7 mouse cellular contexts compared by ENCODE assay signal in genomic region chr9:95750037-95750511, GRCm38 (mm10). TPM values are rescaled to one million over a fixed set of nuclear protein-coding genes. Genes with fewer than 3 reads are reported as not detected.
A peak's percentile ranks its signal among the peaks of the same experiment; 100 is the strongest.
DNase-seq lines count a peak whose midpoint lies in the region; ATAC-seq and TF ChIP-seq lines count a peak whose summit lies in the region.

TSS of gene Trpc1 (minus strand) at chr9:95750375.

- H3K79me2 ChIP-seq in heart, adult 2 months (replicated peaks; ENCODE audit: control insufficient read depth, insufficient read depth, low read length), result peaks cover 4% of the 10 kb centered on the region; the same call in 1 of the 2 replicates

- intact Hi-C loops in heart, adult 2 months (cut with DNase I), result loop anchor here (5.0 kb wide), 2 partner anchors 107 to 202 kb away; partner anchors contain the start of genes Atr and Xrn1

- TF ChIP-seq CTCF in bone marrow, adult 2 months (IDR thresholded peaks at IDR 0.05; ENCODE audit: control insufficient read depth, insufficient read depth, low read length), result no peak
- TF ChIP-seq CTCF in heart, adult 2 months (IDR thresholded peaks at IDR 0.05), result peak; percentile 14; the same call in 1 of the 2 replicates
- TF ChIP-seq CTCF in midbrain, postnatal 0 days (IDR thresholded peaks at IDR 0.05), result 0 out of 2 replicates have a peak, but pooled peaks have one; percentile 5

- peak; percentile 96 for ATAC-seq in embryonic facial prominence, embryonic 13.5 days (ENCODE audit: insufficient number of reproducible peaks, insufficient read depth, low FRiP score, low TSS enrichment, low read depth)
- ATAC-seq in limb, embryonic 14.5 days (ENCODE audit: low FRiP score, low read depth), result peak; percentile 95
- ATAC-seq in midbrain, postnatal 0 days (ENCODE audit: low FRiP score), result peak; percentile 96

- DNase-seq in heart, adult 2 months, result peak; percentile 85 to 86
- peak; percentile 64 to 77 for DNase-seq in kidney, adult 8-10 months
- peak; percentile 84 for DNase-seq in limb, embryonic 14.5 days (ENCODE audit: low spot score)
- DNase-seq in midbrain, postnatal 0 days (ENCODE audit: low spot score), result peak; percentile 90
- peak; percentile 26 to 40 for DNase-seq in spleen, postnatal 36 days (ENCODE audit: low spot score in 2 of 2)

- 1% methylated on average over 56 of the region's 56 CpGs for WGBS in bone marrow, adult 2 months
- under 1% methylated on average over 55 of the region's 56 CpGs for WGBS in embryonic facial prominence, embryonic 13.5 days
- 1% methylated on average over 55 of the region's 56 CpGs for WGBS in heart, adult 2 months
- WGBS in limb, embryonic 14.5 days, result 0% methylated on average over 25 of the region's 56 CpGs
- WGBS in midbrain, postnatal 0 days, result under 1% methylated on average over 36 of the region's 56 CpGs

- H3K36me3 ChIP-seq in embryonic facial prominence, embryonic 13.5 days, result no peaks in the 10 kb centered on the region
- no peaks in the 10 kb centered on the region; the same call in 1 of the 2 replicates for H3K36me3 ChIP-seq in heart, adult 2 months (ENCODE audit: control insufficient read depth, insufficient read depth, low read length)
- H3K36me3 ChIP-seq in limb, embryonic 14.5 days (ENCODE audit: control insufficient read depth, insufficient read depth, low read length), result no peaks in the 10 kb centered on the region
- H3K36me3 ChIP-seq in midbrain, postnatal 0 days (ENCODE audit: insufficient read depth, low read length), result no peaks in the 10 kb centered on the region

- peak within 1 kb of the TSS; percentile 92 for H3K4me2 ChIP-seq in embryonic facial prominence, embryonic 13.5 days
- H3K4me2 ChIP-seq in limb, embryonic 14.5 days (replicated peaks; ENCODE audit: low read depth, low read length, severe bottlenecking), result peak within 1 kb of the TSS; percentile 91
- H3K4me2 ChIP-seq in midbrain, postnatal 0 days (ENCODE audit: low read depth, low read length, poor library complexity, severe bottlenecking), result peak within 1 kb of the TSS; percentile 88

- no peaks in the 10 kb centered on the region for H3K9me3 ChIP-seq in embryonic facial prominence, embryonic 13.5 days
- H3K9me3 ChIP-seq in limb, embryonic 14.5 days (ENCODE audit: control insufficient read depth, low read length), result no peaks in the 10 kb centered on the region
- no peaks in the 10 kb centered on the region for H3K9me3 ChIP-seq in midbrain, postnatal 0 days (ENCODE audit: low read length)

- H3K4me3 ChIP-seq in bone marrow, adult 2 months (replicated peaks; ENCODE audit: control insufficient read depth, low read depth, low read length), result peak within 1 kb of the TSS; percentile 14
- H3K4me3 ChIP-seq in embryonic facial prominence, embryonic 13.5 days, result peak within 1 kb of the TSS; percentile 85
- H3K4me3 ChIP-seq in heart, adult 2 months, result peak within 1 kb of the TSS; percentile 78
- peak within 1 kb of the TSS; percentile 87 for H3K4me3 ChIP-seq in limb, embryonic 14.5 days (replicated peaks; ENCODE audit: low read length)
- peak within 1 kb of the TSS; percentile 99 for H3K4me3 ChIP-seq in midbrain, postnatal 0 days (ENCODE audit: low read depth, low read length)

- no peak for TF ChIP-seq POLR2A in bone marrow, adult 2 months (IDR thresholded peaks at IDR 0.05; ENCODE audit: borderline replicate concordance, control insufficient read depth, low read depth, low read length)
- TF ChIP-seq POLR2A in heart, adult 2 months (IDR thresholded peaks at IDR 0.05; ENCODE audit: insufficient read depth, low read depth, low read length), result peak; percentile 75
- TF ChIP-seq POLR2A in limb, embryonic 14.5 days (IDR thresholded peaks at IDR 0.05; ENCODE audit: borderline replicate concordance, extremely low read depth, insufficient read depth, insufficient read length), result 0 out of 2 replicates have a peak, but pooled peaks have one; percentile 38

- no peak within 1 kb of the TSS; the same call in 1 of the 2 replicates for H3K27ac ChIP-seq in bone marrow, adult 2 months (ENCODE audit: control insufficient read depth, insufficient read depth, low read depth, low read length, poor library complexity)
- 0 out of 2 replicates have a peak within 1 kb of the TSS, but pooled peaks have one; percentile 22 for H3K27ac ChIP-seq in embryonic facial prominence, embryonic 13.5 days
- H3K27ac ChIP-seq in heart, adult 2 months, result peak within 1 kb of the TSS; percentile 87
- no peak within 1 kb of the TSS for H3K27ac ChIP-seq in limb, embryonic 14.5 days (replicated peaks; ENCODE audit: low read depth, low read length)
- peak within 1 kb of the TSS; percentile 55 for H3K27ac ChIP-seq in midbrain, postnatal 0 days (ENCODE audit: low read depth, low read length)

- H3K9ac ChIP-seq in embryonic facial prominence, embryonic 13.5 days, result peak within 1 kb of the TSS; percentile 80
- peak within 1 kb of the TSS; percentile 96 for H3K9ac ChIP-seq in heart, adult 2 months (ENCODE audit: low read depth, low read length)
- peak within 1 kb of the TSS; percentile 72 for H3K9ac ChIP-seq in limb, embryonic 14.5 days (ENCODE audit: low read depth, low read length, severe bottlenecking)
- peak within 1 kb of the TSS; percentile 97 for H3K9ac ChIP-seq in midbrain, postnatal 0 days (replicated peaks; ENCODE audit: low read length, poor library complexity, severe bottlenecking)

- no peak for TF ChIP-seq EP300 in heart, adult 2 months (IDR thresholded peaks at IDR 0.05; ENCODE audit: insufficient read depth, low read depth, low read length)

- peaks cover 24% of the 10 kb centered on the region for H3K27me3 ChIP-seq in embryonic facial prominence, embryonic 13.5 days
- peaks cover 2% of the 10 kb centered on the region; the same call in 1 of the 2 replicates for H3K27me3 ChIP-seq in heart, adult 2 months (ENCODE audit: control insufficient read depth, insufficient read depth, low read length)
- H3K27me3 ChIP-seq in limb, embryonic 14.5 days (ENCODE audit: control insufficient read depth, insufficient read depth, low read length), result peaks cover 5% of the 10 kb centered on the region; the same call in 1 of the 2 replicates
- H3K27me3 ChIP-seq in midbrain, postnatal 0 days (ENCODE audit: insufficient read depth, low read length), result no peaks in the 10 kb centered on the region

- no peaks in the 10 kb centered on the region for H3K4me1 ChIP-seq in bone marrow, adult 2 months (ENCODE audit: control insufficient read depth, insufficient read depth, low read length)
- H3K4me1 ChIP-seq in embryonic facial prominence, embryonic 13.5 days, result peaks cover 7% of the 10 kb centered on the region
- H3K4me1 ChIP-seq in heart, adult 2 months (ENCODE audit: control insufficient read depth, insufficient read depth, low read length), result no peaks in the 10 kb centered on the region
- H3K4me1 ChIP-seq in limb, embryonic 14.5 days (ENCODE audit: control insufficient read depth, insufficient read depth, low read length), result peaks cover 6% of the 10 kb centered on the region
- H3K4me1 ChIP-seq in midbrain, postnatal 0 days (ENCODE audit: insufficient read depth, low read length), result no peaks in the 10 kb centered on the region

RNA-seq across cellular contexts. Expression of gene Trpc1, which starts in this region (rescaled TPM):
- polyA plus RNA-seq in bone marrow, adult 2 months (2011; ENCODE audit: insufficient read depth, insufficient read length, low replicate concordance, missing spikeins), result 0.87 and 1.0 TPM in 2 replicates
- polyA plus RNA-seq in embryonic facial prominence, embryonic 13.5 days (2015; fragmentation: Nextera tagmentation; extraction: Ambion mirVana), result 2.0 and 2.7 TPM in 2 replicates
- 1 to 10 TPM; 6.8 to 7.0 TPM for total RNA-seq in heart, adult 2 months (2021)
- polyA plus RNA-seq in heart, adult 2 months (2012; rRNA removed), result 2.8 and 5.4 TPM in 2 replicates
- polyA plus RNA-seq in limb, embryonic 14.5 days (2012; rRNA removed), result 3.4 and 3.6 TPM in 2 replicates
- polyA plus RNA-seq in limb, embryonic 14.5 days (2014; fragmentation: Nextera tagmentation; extraction: Ambion mirVana), result 2.7 and 2.9 TPM in 2 replicates
- total RNA-seq in midbrain, postnatal 0 days (2014; rRNA removed), result 22.3 and 25.0 TPM in 2 replicates
- polyA plus RNA-seq in midbrain, postnatal 0 days (2015; fragmentation: Nextera tagmentation; extraction: Ambion mirVana), result 5.4 and 7.1 TPM in 2 replicates

Comparison
In these comparisons a context has a peak if more than half of its experiments do, and no peak if none do; other contexts are left out.
1. H3K27ac ChIP-seq: peak in embryonic facial prominence, embryonic 13.5 days (single experiment), heart, adult 2 months (single experiment) and midbrain, postnatal 0 days (single experiment); none in bone marrow, adult 2 months (single experiment) and limb, embryonic 14.5 days (single experiment).
2. H3K4me3 ChIP-seq: peak in every context shown above with its lines; median percentile 99 in midbrain, postnatal 0 days; 87 in limb, embryonic 14.5 days; 85 in embryonic facial prominence, embryonic 13.5 days; 78 in heart, adult 2 months; 14 in bone marrow, adult 2 months.
3. DNase-seq: peak in every context shown above with its lines; median percentile 90 in midbrain, postnatal 0 days; 86 in heart, adult 2 months; 84 in limb, embryonic 14.5 days; 70 in kidney, adult 8-10 months; 33 in spleen, postnatal 36 days.
4. Peak in every context shown above with its lines, with median percentiles within 50 percentile points of each other: ATAC-seq, H3K4me2 ChIP-seq and H3K9ac ChIP-seq.